Mouse (Mus musculus) E14TG2a.4 (cell line): ENCODE measurements around the gene Nin.

Experiments used
- CTCF ChIP-seq: conservative IDR thresholded peaks from 2 replicates; pipeline ENCODE4 v1.5.1; 2014; ENCODE audit warnings: low read length
- NANOG ChIP-seq: IDR thresholded peaks from 2 replicates; pipeline ENCODE4 v1.6.1; 2014; ENCODE audit warnings: borderline replicate concordance, low read length, mixed read lengths

DNA sequence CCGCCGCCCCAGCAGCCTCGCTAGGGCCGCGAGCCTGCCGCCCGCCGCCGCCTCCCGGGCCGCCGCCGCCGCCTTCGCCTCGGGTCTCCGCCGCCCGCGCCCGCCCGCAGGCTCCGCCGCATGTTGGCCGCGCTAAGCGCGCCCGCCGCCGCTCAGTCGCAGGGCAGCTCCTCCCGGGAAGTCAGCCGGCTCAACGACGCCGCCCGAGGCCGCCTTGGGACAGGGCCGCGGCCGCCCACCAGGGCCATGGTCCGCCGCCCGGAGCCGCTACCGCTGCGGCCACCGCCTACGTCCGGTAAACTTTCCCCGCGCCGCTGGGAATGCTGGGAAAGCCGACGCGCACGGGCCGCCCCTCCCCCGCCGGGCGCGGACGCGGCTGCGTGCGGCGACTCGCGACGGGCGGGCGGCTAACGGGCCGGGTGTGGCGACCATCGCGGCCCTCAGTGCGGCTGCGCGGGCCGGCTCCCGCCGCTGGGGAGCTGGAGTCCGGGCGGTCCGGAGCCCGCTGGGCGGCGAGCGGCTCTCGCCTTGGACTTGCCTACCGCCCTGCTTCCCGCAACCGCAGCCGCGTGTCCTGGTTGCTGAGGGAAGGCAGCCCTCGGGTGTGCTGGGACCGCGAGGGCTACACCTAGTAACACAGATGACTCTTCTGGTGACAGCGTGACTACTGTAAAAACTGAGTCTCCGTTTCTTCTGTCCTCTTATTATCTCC, 126.6 kb downstream of the Nin start, which contains the start of gene Sav1:
- TF ChIP-seq CTCF (no peak), NANOG (no peak)
